Mouse (Mus musculus) heart, postnatal 0 days (tissue): Measurements from ENCODE around the gene C2cd2l. TPM values are rescaled to one million over a fixed set of nuclear protein-coding genes. Genes with fewer than 3 reads are reported as not detected.
"Not testable (repeated sequence)": the region's sequence is repeated elsewhere in the genome, so short reads cannot be mapped to it uniquely, and the experiment has no call there.

ENCODE experiments used
- ATAC-seq: fragments of 200-750 bp; cut with Nextera tagmentation; 2 replicates; pipeline ENCODE4 v1.8.0; 2017; ENCODE audit warnings: low read depth, moderate number of reproducible peaks, moderate library complexity; ENCODE audit not compliant: insufficient read depth
- DNase-seq: peaks from one replicate; pipeline ENCODE4 v3.0.0-alpha.2; 2016; ENCODE audit warnings: low spot score
- H3K27ac ChIP-seq: fragments of 300-500 bp; sonication (generic); 2 replicates; pipeline ENCODE4 v1.5.1; 2014; ENCODE audit warnings: low read depth, mild to moderate bottlenecking
- H3K27me3 ChIP-seq: fragments of 300-500 bp; sonication (generic); 2 replicates; pipeline ENCODE4 v1.6.1; 2014; ENCODE audit warnings: low read length, mixed read lengths; ENCODE audit not compliant: control insufficient read depth, insufficient read depth
- H3K36me3 ChIP-seq: fragments of 300-500 bp; sonication (generic); replicated peaks from 2 replicates; pipeline ENCODE4 v1.6.1; 2014; ENCODE audit warnings: low read length, mixed read lengths; ENCODE audit not compliant: control insufficient read depth, insufficient read depth
- H3K4me1 ChIP-seq: fragments of 300-500 bp; sonication (generic); 2 replicates; pipeline ENCODE4 v1.6.1; 2014; ENCODE audit warnings: antibody characterized with exemption; ENCODE audit not compliant: control insufficient read depth, insufficient read depth
- H3K4me2 ChIP-seq: fragments of 300-500 bp; sonication (generic); 2 replicates; pipeline ENCODE4 v1.6.1; 2014; ENCODE audit warnings: low read depth, mild to moderate bottlenecking, low read length, moderate library complexity
- H3K4me3 ChIP-seq: fragments of 300-500 bp; sonication (generic); 2 replicates; pipeline ENCODE4 v1.5.1; 2014; ENCODE audit warnings: low read depth, low read length
- H3K9ac ChIP-seq: fragments of 300-500 bp; sonication (generic); replicated peaks from 2 replicates; pipeline ENCODE4 v1.6.1; 2014; ENCODE audit warnings: low read depth, low read length, mixed read lengths
- H3K9me3 ChIP-seq: fragments of 300-500 bp; sonication (generic); replicated peaks from 2 replicates; pipeline ENCODE4 v1.6.1; 2016; ENCODE audit warnings: low read length; ENCODE audit not compliant: control insufficient read depth
- CTCF ChIP-seq: IDR thresholded peaks from 2 replicates; pipeline ENCODE4 v1.5.1; 2016; ENCODE audit warnings: antibody characterized with exemption, control low read depth, low read depth
- EP300 ChIP-seq: IDR thresholded peaks from 2 replicates; pipeline ENCODE4 v1.6.1; 2016; ENCODE audit warnings: antibody characterized with exemption, low read depth
- WGBS: fragments of 180-500 bp; shearing (Covaris S2); extraction: QIAGEN DNeasy Blood & Tissue Kit; methylation state at CpG from one replicate; pipeline ENCODE4 v1.1.7; 2014; 5-methylcytosine and 5-hydroxymethylcytosine counted together
- polyA plus RNA-seq: library from polyadenylated mRNA; unstranded; fragments of >200 nt; fragmentation: Nextera tagmentation; extraction: Ambion mirVana; gene quantifications from 2 replicates; pipeline ENCODE4 v1.2.1, GENCODE M21; 2015
- total RNA-seq: library from RNA; depleted of rRNA; stranded (reverse); fragments of >200 nt; gene quantifications from 2 replicates; pipeline ENCODE4 v1.2.3, GENCODE M21; 2014; ENCODE audit warnings: low replicate concordance

Gene C2cd2l
- total and polyA plus RNA-seq, 2 experiments from 2014 or later: 5.0 to 16.8 TPM

- Histone ChIP-seq H3K4me1 (peaks cover 20% of the 10 kb centered on the region), H3K9me3 (no peaks in the 10 kb centered on the region), H3K27ac (no peak overlapping the region), H3K9ac (no peak overlapping the region), H3K4me3 (no peak overlapping the region), H3K4me2 (no peak overlapping the region), H3K36me3 (peaks cover 32% of the 10 kb centered on the region), H3K27me3 (no peaks in the 10 kb centered on the region)
- TF ChIP-seq CTCF (no peak), EP300 (no peak)
- no peak for ATAC-seq
- 87% methylated on average over 5 of the region's 5 CpGs for WGBS
- DNase-seq: no peak
Measured at GRCm38 (mm10) chr9:44341487-44341886, 21.4 kb upstream of the C2cd2l start.

GRCm38 (mm10) chr9:44338574-44338973, 18.5 kb upstream of the C2cd2l start:
- Histone ChIP-seq H3K36me3 (peaks cover 35% of the 10 kb centered on the region), H3K27me3 (no peaks in the 10 kb centered on the region), H3K27ac (no peak overlapping the region), H3K9me3 (no peaks in the 10 kb centered on the region), H3K4me2 (no peak overlapping the region), H3K4me3 (no peak overlapping the region), H3K4me1 (peaks cover 23% of the 10 kb centered on the region), H3K9ac (no peak overlapping the region)
- 87% methylated on average over 5 of the region's 5 CpGs for WGBS
- TF ChIP-seq EP300 (no peak), CTCF (no peak)
- DNase-seq: no peak
- ATAC-seq: no peak

GRCm38 (mm10) chr9:44337436-44338169, 17.5 kb upstream of the C2cd2l start:
- peak overlapping the region; percentile 46; the same call in 1 of the 2 replicates for H3K9ac ChIP-seq
- no peaks in the 10 kb centered on the region for H3K27me3 ChIP-seq
- H3K9me3 ChIP-seq: no peaks in the 10 kb centered on the region
- WGBS: 61% methylated on average over 9 of the region's 9 CpGs
- peak overlapping the region; percentile 92; the same call in 1 of the 2 replicates for H3K4me3 ChIP-seq
- ATAC-seq (no peak), DNase-seq (no peak)
- no peak overlapping the region for H3K27ac ChIP-seq
- TF ChIP-seq EP300 (no peak), CTCF (no peak)
- H3K4me2 ChIP-seq: peak overlapping the region; percentile 98
- H3K4me1 ChIP-seq: peaks cover 21% of the 10 kb centered on the region
- peaks cover 44% of the 10 kb centered on the region for H3K36me3 ChIP-seq

DNA sequence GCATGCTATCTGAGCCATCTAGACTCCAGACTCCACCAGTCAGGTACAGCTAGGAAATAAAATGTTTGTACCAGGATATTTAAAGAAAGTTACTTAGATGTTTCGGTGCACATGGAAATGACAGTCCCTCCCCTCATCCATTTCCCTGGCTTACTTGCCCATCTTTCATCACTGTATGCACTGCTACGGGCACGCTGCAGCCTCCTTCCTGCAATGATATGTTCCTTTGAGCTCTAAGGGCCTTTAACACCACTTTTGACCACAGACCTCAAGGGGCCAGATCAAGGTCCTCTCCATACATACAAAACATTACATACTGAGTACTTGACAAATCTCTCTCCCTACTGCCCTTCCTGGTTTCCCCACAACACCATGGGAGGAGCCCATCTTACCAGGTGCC, 16.9 kb upstream of the C2cd2l start:
- H3K36me3 ChIP-seq: peaks cover 51% of the 10 kb centered on the region
- H3K9ac ChIP-seq: peak overlapping the region; percentile 46
- no peak for ATAC-seq
- H3K4me1 ChIP-seq: peaks cover 14% of the 10 kb centered on the region
- DNase-seq: no peak
- H3K9me3 ChIP-seq: no peaks in the 10 kb centered on the region
- no peaks in the 10 kb centered on the region for H3K27me3 ChIP-seq
- WGBS: 61% methylated on average over 3 of the region's 3 CpGs
- H3K4me2 ChIP-seq: peak overlapping the region; percentile 98
- peak overlapping the region; percentile 92 for H3K4me3 ChIP-seq
- TF ChIP-seq CTCF (no peak), EP300 (no peak)
- H3K27ac ChIP-seq: no peak overlapping the region

- peaks cover 14% of the 10 kb centered on the region for H3K4me1 ChIP-seq
- H3K9me3 ChIP-seq, H3K27ac ChIP-seq, H3K27me3 ChIP-seq, ATAC-seq, DNase-seq: not testable (repeated sequence)
- peak overlapping the region; percentile 46 for H3K9ac ChIP-seq
- peak overlapping the region; percentile 92 for H3K4me3 ChIP-seq
- peak overlapping the region; percentile 98 for H3K4me2 ChIP-seq
- H3K36me3 ChIP-seq: peaks cover 55% of the 10 kb centered on the region
- 31% methylated on average over 4 of the region's 4 CpGs for WGBS
Measured at GRCm38 (mm10) chr9:44336513-44336912, 16.4 kb upstream of the C2cd2l start.

DNA sequence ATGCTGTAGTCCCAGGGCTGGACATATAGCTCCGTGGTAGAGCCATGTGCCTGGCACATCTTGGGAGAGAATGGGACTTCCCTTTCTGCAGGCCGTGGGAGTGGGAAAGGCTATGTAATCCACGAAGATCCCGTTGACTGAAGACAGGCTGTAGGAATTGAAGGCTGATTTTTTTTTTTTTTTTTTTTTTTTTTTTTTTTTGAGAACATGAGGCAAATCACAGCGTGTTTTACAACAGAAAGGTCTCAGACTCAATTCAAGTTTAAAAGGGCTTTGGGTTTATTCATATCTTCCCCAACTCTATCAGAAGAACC, 16.0 kb upstream of the C2cd2l start:
- Histone ChIP-seq H3K36me3 (peaks cover 57% of the 10 kb centered on the region), H3K4me3 (peak overlapping the region; percentile 92), H3K9ac (peak overlapping the region; percentile 94), H3K27ac (no peak overlapping the region; the same call in 1 of the 2 replicates), H3K9me3 (no peaks in the 10 kb centered on the region), H3K4me2 (peak overlapping the region; percentile 98), H3K27me3 (no peaks in the 10 kb centered on the region), H3K4me1 (peaks cover 14% of the 10 kb centered on the region)
- DNase-seq (no peak), ATAC-seq (no peak)
- 3% methylated on average over 5 of the region's 5 CpGs for WGBS
- TF ChIP-seq EP300: no peak
- TF ChIP-seq CTCF: no peak
